Mouse (Mus musculus) stomach, postnatal 0 days (tissue): ENCODE results near the gene Duoxa1.

Experiments
- CTCF ChIP-seq: IDR thresholded peaks from 2 replicates; pipeline ENCODE4 v1.5.1; 2016; ENCODE audit warnings: antibody characterized with exemption, low read depth, mild to moderate bottlenecking, moderate library complexity
- EP300 ChIP-seq: optimal IDR thresholded peaks from 2 replicates; pipeline ENCODE3; 2016; ENCODE audit warnings: antibody characterized with exemption

GRCm38 (mm10) chr2:122323960-122324359, 10.4 kb upstream of the Duoxa1 start:
- TF ChIP-seq CTCF: no peak
- TF ChIP-seq EP300: no peak
